24 mouse cellular contexts compared by ENCODE assay signal in genomic region chr8:11319405-11319804, GRCm38 (mm10). TPM values are rescaled to one million over a fixed set of nuclear protein-coding genes. Genes with fewer than 3 reads are reported as not detected.
"Had no signal": no experiment of that assay in that cellular context is flagged by ENCODE, and none has a peak within 500 bp of the region (broad histone marks: within the 10 kb centered on the region; RNA-seq: fewer than 3 reads in every experiment).

No protein-coding gene starts in this region.

- H3K9me3 ChIP-seq: heart, embryonic 15.5 days; hindbrain, embryonic 10.5 days; hindbrain, embryonic 12.5 days; intestine, embryonic 15.5 days; limb, embryonic 10.5 days; limb, embryonic 12.5 days; liver, embryonic 13.5 days; liver, embryonic 15.5 days had no signal

- H3K4me2 ChIP-seq: heart, embryonic 11.5 days; heart, embryonic 15.5 days; hindbrain, embryonic 12.5 days; hindbrain, embryonic 14.5 days; intestine, embryonic 15.5 days; limb, embryonic 12.5 days; liver, embryonic 11.5 days; liver, embryonic 13.5 days; liver, embryonic 15.5 days had no signal

- H3K36me3 ChIP-seq: heart, embryonic 15.5 days; hindbrain, embryonic 12.5 days; intestine, embryonic 15.5 days; liver, embryonic 13.5 days; liver, embryonic 15.5 days had no signal

- DNase-seq: gastrocnemius, adult 2 months; gastrocnemius, postnatal 10 days; gastrocnemius, postnatal 25 days; kidney, adult 18-20 months; kidney, adult 8-10 months; kidney, postnatal 10 days; kidney, postnatal 4 days; liver; liver, embryonic 13.5 days had no signal

- H3K27ac ChIP-seq: gastrocnemius, adult 2 months; heart, embryonic 15.5 days; hindbrain, embryonic 10.5 days; hindbrain, embryonic 12.5 days; hindbrain, embryonic 14.5 days; intestine, embryonic 15.5 days; layer of hippocampus, adult 2 months; left cerebral cortex, adult 2 months; limb, embryonic 10.5 days; limb, embryonic 12.5 days; liver, embryonic 13.5 days; liver, embryonic 15.5 days had no signal

- H3K27me3 ChIP-seq: heart, embryonic 15.5 days; intestine, embryonic 15.5 days had no signal

- H3K4me3 ChIP-seq: gastrocnemius, adult 2 months; heart, embryonic 15.5 days; hindbrain, embryonic 10.5 days; hindbrain, embryonic 12.5 days; intestine, embryonic 15.5 days; layer of hippocampus, adult 2 months; left cerebral cortex, adult 2 months; limb, embryonic 10.5 days; limb, embryonic 12.5 days; liver, embryonic 13.5 days; liver, embryonic 15.5 days had no signal

- H3K4me1 ChIP-seq: hindbrain, embryonic 12.5 days had no signal

- ATAC-seq: hindbrain, embryonic 16.5 days; inflammation-experienced regulatory T-cells, adult 6 months; intestine, embryonic 15.5 days; intestine, postnatal 0 days had no signal

- H3K9ac ChIP-seq: heart, embryonic 15.5 days; hindbrain, embryonic 12.5 days; hindbrain, embryonic 14.5 days; intestine, embryonic 15.5 days; limb, embryonic 12.5 days; liver, embryonic 13.5 days; liver, embryonic 15.5 days had no signal

RNA-seq across cellular contexts. Expression of gene Col4a2, which starts 6.8 kb away (rescaled TPM):
- polyA plus RNA-seq: inflammation-experienced regulatory T-cells, adult 6 months had no signal
